Mouse (Mus musculus) adrenal gland, postnatal 4 days (tissue): ENCODE measurements around the gene Frmd8. TPM values are rescaled to one million over a fixed set of nuclear protein-coding genes. Genes with fewer than 3 reads are reported as not detected.

ENCODE experiments used
- DNase-seq, 2 experiments: peaks; one replicate each; pipeline ENCODE4 v3.0.0; 2021 to 2022; ENCODE audit warnings: low spot score in 2 of 2, mixed read lengths in 2 of 2
- total RNA-seq, 2 experiments: library from RNA; stranded (reverse); gene quantifications; 2 replicates each; pipeline ENCODE4 v1.2.3; 2021

The Frmd8 gene
- total RNA-seq, 2 experiments from 2014 or later: 42.4 to 45.9 TPM

DNA sequence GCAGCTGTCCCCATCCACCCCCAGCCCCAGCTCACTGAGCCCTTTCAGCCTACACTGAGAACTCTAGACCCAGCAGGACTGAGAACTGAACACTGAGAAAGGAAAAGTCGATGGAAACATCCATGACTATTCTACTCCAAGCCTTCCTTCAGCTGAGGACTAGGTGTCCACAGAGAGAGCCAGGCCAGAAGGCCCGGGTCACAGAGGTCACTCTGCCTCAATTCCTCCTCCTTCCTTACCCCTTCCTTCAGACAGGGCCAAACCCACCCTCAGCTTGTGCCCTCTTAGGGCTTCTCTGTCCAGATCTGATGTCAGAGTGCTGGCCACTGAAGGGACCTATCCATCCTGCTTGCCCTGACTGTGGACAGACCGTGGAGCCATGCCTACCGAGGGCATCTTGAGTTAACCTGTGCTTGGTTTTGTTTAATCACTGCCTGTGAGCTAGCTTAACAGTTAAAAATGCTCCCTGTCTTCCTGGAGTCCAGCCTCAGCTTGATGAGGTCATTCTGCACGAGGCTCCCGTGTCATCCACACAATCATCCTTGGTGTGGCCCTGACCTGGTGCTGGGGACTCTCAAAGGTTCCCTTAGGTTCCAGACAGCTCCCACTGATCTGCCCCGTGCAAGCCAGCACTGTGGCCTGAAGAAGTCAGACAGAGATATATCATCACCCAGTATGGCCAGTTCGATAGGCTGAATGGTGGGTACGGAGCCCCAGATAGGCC is 64.1 kb downstream of the Frmd8 start:
- no peak for DNase-seq

DNA sequence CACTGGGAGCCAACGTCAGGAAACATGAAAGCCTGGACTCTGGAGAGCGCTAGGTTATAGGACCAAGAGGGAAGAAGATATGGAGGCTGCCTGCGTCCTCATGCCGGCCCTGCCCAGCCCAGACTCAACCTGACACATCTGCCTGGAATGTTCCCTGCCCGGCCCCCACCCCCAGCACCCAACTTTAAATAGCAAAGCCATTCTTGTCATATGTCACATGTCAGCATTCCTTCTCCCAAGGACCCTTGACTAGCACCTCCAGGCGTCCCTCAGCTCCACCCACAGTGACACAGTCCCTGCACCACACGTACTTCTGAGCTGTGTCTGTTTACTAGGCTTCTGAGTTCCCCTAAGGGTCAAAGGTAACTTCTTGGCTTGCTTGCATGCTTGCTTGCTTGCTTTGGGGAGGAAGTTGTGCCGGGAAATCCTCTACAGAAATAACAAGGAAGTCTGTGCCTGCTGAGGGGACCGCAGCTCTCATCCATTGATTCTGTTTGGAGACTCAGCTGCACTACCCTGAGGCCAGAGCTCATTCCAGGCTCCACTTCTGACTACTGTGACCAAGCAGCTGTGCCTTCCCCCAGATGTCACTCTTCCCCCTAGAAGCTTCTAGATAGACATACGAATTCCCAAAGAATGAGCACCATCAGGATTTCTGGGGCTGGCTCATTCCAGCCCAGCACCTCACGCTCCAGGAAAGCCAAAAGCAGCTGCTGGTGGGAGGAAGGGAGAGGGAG is 64.8 kb downstream of the Frmd8 start:
- DNase-seq: no peak

DNA sequence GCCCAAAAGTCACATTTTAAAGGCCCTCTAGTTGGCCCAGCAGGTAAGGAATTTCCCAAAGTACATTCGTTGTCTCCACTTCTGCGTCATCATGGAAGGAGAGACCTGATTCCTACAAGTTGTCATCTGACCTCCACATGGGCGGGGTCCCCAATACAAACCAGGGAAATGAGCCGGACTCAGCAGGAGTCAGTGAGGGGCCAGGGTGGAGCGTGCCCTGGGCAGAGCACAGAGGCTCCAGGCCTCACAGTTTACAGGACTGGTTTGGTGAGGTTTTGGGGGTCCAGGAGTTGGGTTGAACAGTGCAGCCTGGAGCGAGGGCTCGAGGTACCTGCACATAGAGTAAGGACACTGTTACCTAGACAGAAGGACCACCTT is 65.4 kb downstream of the Frmd8 start:
- DNase-seq: no peak

DNA sequence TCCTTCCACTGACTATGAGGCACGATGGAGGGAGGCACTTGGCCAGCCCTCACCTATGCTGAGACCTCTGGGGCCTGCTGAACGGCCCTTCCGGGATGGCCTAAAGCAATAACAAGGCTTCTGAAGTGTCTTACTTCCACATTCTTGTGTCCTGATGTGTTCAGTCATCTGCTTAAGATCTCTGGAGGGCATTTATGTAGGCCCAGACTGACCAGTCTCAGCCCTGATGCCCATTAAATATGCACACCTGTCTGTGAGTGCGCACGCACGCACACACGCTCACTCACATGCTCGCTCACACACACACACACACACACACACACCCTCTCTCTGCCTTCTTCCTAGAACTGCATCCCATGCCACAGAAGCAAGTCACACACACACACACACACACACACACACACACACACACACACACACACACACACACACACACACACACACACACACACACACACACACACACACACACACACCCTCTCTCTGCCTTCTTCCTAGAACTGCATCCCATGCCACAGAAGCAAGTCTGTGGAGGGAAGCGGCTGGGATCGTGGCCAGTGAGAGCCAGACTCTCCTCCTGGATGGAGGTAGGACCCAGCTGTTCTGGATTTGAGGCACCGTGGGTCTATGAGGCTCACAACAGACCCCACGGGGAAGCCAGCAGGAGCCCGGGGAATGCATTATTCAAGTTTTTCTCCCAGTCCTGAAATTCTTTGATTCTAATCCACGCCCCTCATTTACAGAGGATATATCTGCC is 65.9 kb downstream of the Frmd8 start:
- DNase-seq: no peak

DNA sequence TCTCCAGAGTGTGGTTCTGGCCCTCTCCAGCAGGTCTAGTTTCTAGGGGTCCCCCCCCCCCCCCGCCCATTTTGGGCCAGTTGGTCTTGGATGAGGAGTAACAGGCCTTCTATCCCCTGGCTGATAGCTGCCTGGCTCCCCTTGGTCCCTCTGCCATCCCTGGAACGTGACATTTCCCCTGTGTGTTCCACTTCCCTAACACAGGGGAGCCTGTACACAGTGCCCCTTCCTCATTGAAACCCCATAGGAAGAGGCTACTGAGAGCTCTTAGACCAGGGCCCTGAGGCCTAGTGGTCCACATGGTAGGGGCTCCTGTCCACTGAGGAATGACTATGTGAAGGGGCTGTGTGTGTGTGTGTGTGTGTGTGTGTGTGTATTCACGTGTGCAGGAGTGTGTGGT is 67.3 kb downstream of the Frmd8 start:
- no peak for DNase-seq

DNA sequence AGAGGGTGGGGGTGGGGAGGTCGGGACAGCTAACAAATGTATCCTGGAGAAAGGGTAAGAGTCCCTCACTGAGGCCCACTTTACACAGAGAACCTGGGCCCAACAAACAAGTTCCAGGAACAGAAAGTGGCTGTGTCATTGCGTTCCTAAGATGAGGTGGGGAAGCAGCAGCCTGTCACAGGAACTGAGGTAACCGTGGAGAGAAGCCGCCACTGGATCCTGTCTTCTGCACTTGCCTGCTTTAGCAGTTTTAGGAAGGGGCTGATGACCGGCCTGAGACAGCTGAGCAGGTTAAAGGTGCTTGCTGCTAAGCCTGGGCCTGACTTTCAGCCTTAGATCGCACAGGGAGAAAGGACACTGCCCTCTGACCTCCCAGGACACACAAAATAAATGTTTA is 68.3 kb downstream of the Frmd8 start:
- DNase-seq: no peak

DNA sequence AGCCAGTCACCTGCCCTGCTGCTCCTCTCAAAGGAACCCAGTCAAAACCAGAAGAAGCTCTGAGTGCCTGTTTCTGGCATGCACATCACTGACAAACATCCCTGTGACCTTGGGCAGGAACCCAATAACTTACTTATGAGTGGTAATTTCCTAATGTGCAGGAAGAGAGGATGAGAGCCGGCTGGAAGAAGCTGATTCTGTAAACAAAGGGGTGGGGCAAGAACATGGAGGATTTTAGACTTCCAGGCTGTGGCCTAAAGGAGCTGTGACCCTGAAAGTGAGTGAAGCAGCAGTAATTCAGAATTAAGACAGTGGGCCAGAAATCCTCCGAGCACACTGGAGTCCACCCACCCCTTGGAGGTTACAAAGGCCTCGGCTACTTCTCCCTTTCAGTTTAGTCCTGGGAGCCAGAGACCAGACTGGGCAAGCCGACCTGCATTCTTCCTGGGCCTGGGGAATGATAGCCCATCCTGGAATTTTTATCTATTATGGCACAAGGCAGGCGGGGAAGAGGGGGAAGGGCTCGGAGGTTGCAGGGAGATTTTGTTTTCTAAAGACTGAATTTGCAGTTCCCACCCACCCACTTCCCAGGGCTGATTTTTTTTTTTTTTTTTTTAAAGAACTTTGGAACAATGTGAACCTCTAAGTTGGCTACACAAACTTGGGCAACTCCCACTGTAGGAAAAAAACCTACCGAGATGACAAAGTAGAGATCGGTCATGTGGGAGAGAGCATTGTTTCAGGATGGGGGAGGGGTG is 68.8 kb downstream of the Frmd8 start:
- DNase-seq: no peak

DNA sequence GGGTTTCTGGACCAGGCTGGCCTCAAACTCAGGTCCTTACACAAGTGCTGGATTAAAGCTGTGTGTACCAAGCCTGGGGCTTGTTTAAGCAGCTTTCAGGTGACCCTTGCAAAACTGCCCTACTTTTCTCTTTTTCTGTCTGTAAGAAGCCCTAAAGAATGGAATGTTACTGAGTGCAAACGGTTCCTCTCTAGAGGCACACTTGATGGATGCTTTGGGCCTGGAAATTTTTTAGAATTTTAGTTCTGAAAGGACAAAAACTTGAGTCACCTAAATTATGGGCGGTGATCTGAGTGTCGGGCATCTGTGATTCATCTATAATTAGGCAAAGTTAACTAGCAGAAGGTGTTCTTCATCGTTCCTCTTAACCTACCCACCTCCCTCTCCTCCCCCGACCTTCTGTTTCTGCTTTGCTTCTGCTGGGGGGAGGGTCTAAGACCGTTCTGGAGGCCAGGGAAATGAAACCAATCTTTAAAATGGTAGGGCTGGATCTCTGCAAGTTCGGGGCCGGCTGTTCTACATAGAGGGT is 70.6 kb downstream of the Frmd8 start:
- no peak for DNase-seq

DNA sequence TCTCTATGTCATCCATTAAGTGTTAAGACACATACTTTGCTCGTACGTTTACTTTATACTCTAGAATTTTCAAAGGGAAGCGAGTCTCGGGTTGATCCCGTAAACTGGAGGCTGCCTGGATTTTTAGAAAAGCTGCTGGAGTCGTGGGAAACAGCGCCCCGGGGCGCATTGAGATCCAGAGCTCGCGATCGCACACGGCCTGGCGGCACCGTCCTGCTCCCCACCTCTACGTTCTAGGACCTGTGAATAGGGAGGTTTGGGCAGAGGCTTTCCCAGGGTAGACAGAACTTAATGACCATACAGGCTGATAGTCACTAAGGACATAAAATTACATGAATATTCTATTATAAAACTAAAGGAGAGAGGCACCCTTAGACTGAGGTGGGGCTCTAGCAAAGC is 71.2 kb downstream of the Frmd8 start:
- no peak for DNase-seq

DNA sequence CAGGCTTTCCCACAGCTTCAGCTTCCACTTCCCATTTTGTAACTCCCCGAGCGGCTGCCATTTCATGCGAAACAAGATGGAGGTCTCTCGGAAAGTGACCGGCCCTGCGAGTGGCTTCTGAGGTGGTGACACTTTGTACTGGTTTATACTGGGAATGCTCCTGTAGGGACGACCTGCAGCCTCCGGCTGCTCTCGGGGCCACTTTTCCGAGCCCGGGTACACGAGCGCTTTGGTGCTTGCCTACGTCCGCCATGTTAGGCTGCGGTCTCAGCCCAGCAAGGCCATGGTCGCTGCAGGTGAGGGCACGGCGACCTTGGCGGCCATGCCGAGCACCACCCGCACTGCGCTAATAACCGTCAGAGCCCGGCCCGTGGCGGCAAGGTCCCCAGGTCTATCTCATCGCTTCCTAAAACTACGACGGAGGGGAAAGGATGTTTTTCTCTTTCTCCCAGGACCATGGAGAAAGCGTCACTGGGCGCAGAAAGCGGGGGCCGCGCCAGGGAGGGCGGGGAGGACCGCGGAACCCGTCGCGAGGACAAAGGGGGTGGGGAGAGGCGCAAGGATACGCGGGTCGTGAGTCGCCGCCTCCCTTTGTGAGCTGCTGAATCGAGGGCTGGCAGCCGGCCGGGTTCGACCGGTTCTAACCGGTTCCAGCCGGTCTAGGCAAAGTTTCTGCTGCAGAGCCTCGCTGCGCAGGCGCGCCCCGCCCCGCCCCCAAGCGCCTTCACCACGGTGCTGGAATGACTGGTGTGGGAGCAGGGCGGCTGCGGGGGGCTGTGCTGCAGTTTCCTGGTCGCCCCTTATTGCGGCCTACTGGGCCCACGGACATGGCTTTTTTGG is 71.8 kb downstream of the Frmd8 start:
- peak; percentile 98 to 100 for DNase-seq

DNA sequence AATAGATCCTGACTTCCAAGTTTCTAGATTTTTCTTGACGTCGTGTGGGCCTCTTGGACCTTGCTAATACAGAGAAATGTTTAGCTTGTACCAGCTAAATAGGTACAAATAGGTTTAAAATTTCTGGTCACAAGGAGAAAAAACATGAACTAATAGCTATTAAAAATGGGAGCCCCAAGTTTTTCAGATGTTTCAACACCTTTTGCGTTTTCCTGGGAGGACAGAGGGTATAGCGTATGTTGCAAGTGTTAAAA is 72.4 kb downstream of the Frmd8 start:
- DNase-seq: no peak

DNA sequence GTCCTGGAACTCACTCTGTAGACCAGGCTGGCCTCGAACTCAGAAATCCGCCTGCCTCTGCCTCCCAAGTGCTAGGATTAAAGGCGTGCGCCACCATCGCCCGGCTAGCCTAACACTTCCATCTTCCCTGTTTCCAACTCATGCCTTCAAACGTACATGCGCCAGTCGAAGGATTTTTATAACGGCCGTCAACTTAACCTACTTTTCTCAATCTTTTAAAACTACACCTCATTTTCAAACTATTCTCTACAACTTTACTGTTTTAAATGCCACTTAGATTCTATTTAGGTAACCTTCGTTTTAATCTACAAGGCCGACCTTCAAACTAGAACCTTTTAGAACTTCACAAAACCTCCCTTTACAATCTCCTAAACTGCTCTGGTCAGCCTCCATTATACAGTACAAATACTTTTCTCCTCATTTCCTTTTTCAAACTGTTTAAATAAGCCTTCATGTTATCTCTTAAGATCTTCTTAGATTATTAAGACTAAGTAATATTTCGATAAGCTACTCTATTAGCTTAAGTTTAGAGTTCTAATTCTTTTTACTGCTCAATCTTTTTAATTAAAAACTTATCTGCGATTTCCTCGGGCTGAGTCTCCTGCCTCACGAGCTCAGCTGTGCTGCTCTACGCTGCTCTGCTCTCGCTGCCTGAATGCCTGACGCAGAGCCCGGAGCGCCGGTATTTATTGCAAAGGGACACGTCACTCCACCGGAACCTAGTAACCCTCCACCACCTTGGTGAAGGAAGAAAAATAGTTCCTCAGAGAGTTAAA is 72.9 kb downstream of the Frmd8 start:
- peak; percentile 95 to 96 for DNase-seq

DNA sequence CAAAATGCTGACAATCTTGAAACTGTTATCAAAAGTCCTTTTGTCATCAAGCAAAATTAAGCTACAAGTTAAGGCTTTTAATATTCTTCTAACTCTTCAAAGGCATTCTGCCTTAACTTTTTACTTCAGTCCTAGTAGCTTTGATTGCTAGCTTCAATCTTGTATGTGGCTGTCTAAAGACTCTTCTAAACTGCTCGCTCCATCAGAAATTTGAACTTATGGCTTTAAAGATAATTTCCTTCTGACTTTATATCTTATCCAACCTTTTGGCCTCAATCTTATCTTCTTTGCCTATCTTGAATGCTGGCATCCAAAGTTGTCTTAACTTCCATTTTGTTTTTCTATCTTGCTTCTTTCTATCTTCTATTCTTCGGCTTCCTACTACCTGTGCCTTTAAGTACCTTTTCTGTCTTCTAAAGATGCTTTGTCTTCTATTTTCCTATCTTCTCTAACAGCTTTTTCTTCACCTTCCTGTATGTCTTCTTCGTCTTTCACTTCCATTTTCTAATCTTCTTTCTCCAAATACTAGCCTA is 73.6 kb downstream of the Frmd8 start:
- no peak for DNase-seq

DNA sequence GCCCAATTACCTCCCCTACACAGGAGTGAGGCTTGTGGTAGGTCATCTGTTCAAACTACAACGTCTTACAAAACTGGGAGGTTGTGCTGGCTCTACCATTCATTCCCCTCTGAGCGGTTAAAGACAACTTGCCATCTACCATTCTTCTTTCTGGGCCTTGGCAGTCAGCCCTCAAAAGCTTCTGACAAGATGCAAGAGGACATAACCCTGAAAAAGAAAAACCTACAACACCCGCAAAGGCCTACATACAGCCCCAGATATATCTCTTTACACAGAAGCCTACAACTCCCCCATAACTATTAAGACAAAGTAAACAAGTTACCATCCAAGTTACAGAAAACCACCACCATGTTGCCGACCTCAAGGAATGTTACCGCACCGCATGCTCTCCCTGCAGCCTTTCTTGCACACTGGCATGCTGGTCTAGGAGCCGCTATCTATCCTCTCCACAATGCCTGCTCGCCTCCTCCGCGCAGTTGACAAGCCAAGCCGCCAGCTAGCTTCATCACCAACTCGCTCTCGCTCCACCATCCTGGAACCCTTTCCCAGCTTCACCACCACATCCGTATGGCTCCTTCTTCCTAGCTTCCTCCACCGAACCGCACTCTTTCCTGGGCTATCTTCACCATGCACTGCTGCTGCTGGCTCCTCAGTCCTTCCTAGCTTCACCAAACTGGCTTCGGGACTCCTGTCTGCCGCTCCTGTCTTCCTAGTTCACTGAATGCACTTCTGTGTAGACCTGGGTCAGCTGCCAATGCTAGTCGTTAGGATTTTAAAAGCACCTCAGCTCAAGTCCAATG is 74.2 kb downstream of the Frmd8 start:
- DNase-seq: no peak

DNA sequence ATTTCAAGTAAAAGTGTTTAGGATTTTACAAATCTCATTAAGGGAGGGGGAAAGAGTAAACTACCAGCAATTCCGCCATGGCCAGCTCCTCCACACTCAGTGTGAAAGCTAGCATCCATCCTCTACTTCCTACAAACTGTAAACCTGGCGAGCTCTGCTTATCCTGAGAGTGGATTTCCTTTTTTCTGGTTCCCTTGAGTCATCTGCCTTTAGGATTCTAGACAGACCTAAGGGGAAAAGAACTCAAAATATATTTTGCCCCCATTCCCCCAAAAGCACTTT is 74.8 kb downstream of the Frmd8 start:
- DNase-seq: no peak
